Mouse (Mus musculus): ENCODE data around the gene Gm12185. TPM values are rescaled to one million over a fixed set of nuclear protein-coding genes. Genes with fewer than 3 reads are reported as not detected.
"Not testable (repeated sequence)": the region's sequence is repeated elsewhere in the genome, so short reads cannot be mapped to it uniquely, and the experiment has no call there.

Gene Gm12185
- total RNA-seq, 2 experiments from 2014 or later: not detected

DNA sequence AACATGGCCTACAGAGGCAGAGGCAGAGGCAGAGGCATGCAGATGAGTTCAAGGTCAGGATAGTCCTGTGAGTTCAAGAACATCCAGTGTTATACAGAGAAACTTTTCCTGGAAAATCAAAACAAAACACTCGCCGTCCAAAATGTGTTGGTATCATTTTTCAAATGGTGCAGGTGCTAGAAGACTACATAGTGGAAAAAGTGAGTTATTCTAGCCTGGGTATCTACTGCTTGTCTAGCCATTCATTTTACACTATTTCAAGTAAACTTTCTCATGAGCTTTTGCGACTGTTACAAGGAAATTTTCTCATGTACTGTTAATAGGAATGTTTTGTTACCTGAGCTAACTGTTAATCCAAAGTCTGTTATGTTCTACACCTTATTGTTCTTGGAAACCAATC, 73.6 kb downstream of the Gm12185 start:
- no peak for DNase-seq (ENCODE audit: low spot score in 2 of 2)

DNA sequence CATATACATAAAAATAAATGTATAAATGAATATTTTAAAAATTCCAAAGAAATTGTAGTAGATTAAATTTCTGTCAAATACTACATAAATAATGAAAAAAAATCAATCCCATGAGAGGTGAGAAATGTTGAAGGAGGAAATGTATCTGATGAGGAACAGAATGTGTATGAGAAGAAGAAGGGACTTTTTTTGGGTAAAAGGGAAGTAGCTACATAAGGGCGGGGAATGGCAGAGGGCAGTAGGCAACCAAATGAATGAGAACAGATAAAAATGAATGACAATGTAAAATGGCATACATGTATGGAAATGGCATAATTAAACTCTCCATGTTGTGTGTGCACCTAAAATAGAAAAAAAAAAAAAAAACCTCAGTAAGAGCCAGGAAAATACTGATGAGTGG, 78.4 kb downstream of the Gm12185 start:
- DNase-seq (ENCODE audit: low spot score in 2 of 2): no peak

DNA sequence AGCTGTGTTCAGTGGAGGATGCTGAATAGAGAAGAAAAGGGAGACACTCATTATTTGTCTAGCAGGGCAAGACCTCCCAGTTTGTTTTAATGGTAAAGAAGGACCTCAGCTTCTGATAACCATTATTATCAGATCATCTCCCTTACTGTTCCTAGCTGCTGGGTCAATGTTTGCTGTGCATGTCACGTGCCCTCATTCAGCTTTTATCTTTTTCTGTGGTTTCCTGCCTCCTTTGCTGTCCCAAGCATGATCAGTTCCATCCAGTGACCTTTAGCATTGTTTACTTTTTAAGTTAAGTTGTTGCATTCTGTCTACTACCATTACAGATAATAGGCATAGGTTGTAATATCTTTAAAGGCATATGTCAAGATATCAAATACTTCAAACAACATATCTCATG, 83.6 kb downstream of the Gm12185 start:
- DNase-seq (ENCODE audit: low spot score in 2 of 2): no peak

DNA sequence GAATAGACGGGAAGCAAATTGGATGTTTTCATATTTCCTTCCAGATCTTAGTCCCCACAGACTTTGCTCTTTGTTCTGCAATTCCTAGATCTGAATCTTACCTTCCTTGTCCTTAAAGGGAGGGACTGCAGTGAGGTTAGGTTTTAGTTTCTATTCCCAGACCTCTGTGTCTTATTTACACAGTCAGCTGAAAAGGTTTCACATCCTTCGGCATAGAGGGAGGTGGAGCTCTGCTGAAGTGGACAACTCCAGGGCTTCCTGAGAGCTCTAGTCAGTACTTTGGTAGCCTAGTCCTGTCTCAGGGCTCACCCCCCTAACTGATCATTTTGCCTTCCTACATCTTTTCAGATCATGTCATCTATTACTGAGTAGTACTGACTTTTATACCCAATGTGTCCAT, 90.0 kb downstream of the Gm12185 start, which contains the start of gene Gm5431:
TSS of gene Gm5431 (minus strand) at position 194 of the 400 bp plus-strand sequence.
- DNase-seq (ENCODE audit: low spot score in 2 of 2): no peak

DNA sequence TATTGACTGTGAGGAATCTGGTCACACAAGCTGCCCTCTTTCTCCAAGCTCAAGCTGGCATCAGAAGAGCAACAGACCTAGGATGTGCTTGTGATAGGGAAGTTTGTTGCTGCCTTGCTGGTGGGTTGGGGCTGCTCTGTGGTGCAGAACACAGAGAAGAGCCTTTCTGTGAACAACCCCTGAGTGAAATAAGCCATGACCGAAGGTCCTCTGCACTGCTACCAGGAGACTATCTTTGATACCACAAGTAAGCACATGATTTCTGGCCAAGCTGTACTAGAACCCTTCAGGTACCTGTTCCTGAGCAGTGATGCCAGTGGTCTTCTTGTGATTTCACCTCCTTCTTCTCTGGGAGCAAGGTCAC, 90.5 kb downstream of the Gm12185 start:
- not testable (repeated sequence) for DNase-seq (ENCODE audit: low spot score in 2 of 2)

DNA sequence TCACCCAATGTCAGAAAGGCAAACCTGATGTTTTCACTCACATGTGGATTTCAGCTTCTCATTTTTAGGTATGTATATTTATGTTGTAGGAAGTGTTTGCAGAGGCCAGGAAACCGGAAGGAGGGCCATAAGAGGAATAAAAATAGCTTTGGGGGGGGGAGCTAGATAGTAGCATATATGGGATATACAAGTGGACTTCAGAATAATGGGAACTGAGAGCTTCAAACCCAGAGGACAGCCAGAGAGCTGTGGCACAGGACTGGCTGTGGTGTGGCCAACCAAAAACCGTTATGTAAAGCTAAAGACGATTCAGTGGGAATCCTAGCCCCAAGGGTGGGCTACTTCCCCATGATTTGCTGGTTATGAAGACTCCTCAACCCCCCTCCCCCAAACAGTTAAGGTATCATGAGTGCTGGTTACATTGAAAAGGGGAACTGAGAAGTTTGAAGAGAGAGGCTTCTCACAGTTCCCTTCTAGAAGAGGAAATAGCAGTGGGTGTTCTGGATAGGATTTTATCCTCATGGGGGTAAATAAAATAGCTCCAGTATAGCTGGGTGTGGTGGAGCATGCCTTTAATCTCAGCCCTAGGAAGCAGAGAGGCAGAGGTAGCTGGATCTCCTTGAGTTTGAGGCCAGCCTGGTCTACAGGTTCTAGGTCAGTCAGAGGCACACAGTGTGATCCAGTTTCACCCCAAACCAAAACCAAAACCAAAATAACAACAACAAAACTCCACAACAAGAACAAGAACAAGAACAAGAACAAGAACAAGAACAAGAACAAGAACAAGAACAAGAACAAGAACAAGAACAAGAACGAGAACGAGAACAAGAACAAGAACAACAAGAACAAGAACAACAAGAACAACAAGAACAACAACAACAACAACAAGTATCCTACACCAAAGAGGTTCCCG, 91.1 kb downstream of the Gm12185 start:
- DNase-seq (ENCODE audit: low spot score in 2 of 2): not testable (repeated sequence)

DNA sequence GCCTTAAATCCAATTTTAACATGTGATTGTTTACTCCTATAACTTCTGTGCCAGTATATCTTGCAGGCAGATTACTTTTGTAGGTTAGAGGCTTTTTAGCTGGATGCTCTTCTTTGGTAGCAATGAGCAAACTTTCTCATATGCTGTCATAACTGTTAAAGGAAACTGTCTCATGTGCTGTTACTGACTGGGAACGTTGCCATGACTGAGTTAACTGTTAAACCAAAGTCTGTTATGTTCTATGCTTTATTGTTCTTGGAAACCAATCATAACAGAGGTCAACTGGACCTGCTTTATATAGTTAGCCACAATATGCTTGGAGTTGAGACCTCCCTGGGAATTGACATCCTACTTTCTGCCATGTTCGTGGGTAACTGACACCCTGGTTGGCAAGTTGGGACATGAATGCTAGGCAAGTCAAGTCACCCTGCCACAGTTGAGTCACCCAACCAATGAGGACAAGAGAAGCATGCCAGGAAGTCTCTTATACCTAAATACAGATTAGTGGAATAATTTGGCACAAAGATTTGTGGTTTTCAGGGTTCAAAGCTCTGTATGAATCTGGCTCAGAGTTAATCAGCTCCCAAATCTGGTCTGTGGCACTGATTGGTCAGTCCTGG, 93.1 kb downstream of the Gm12185 start:
- no peak for DNase-seq (ENCODE audit: low spot score in 2 of 2)

DNA sequence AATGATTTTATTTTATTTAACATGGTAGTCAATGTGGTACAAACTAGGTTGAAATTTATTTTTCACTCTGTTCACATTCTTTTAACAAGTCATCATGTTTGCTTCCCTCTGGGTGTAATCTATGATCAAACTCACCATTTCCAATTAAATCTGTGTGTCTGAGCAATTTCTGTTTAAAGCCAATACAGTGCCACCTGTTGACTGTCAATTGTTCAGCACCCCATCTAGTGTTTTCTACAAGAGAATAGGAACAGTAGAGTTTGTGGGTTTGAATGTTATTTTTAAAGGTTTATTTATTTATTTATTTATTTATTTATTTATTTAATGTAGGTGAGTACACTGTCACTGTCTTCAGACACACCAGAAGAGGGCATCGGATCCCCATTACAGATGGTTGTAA, 115.3 kb downstream of the Gm12185 start:
- no peak for DNase-seq (ENCODE audit: low spot score in 2 of 2)

DNA sequence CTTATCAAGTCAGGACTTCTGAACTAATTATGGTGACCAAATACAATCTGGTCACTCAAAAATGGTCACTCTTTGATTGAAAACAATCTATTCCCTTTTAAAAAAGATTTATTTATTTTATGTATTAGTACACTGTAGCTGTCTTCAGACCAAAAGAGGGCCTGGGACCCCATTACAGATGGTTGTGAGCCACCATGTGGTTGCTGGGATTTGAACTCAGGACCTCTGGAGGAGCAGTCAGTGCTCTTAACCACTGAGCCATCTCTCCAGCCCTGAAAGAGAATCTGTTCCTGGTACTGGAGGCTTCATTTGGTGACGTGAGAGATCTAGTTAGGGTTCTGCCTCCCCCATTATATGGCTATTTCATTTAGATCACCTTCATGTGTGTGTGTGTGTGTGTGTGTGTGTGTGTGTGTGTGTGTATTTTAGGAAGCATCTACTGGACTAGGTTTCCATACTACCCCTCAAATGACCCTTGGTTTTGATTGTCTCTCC, 116.6 kb downstream of the Gm12185 start:
- not testable (repeated sequence) for DNase-seq (ENCODE audit: low spot score in 2 of 2)

DNA sequence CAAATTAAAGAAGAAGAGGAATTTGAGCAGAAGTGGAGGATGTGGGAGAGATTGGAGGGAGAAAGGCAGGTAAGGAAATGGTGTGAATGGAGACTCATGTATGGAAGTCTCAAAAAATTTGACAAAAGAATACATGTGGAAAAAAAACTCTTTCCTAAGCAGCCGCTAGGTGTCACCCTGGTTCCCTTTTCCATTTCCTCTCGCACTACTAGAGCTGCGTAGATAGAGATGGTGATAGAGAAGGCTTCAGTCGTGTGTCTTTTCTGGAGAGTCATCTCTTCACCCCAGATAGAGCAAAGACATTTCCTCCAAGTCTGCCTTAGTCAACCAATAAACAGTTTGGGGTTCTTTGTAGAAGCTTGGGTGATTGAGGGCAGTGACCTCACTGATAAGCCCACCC, 117.6 kb downstream of the Gm12185 start:
- DNase-seq (ENCODE audit: low spot score in 2 of 2): peak; percentile 71 to 72

DNA sequence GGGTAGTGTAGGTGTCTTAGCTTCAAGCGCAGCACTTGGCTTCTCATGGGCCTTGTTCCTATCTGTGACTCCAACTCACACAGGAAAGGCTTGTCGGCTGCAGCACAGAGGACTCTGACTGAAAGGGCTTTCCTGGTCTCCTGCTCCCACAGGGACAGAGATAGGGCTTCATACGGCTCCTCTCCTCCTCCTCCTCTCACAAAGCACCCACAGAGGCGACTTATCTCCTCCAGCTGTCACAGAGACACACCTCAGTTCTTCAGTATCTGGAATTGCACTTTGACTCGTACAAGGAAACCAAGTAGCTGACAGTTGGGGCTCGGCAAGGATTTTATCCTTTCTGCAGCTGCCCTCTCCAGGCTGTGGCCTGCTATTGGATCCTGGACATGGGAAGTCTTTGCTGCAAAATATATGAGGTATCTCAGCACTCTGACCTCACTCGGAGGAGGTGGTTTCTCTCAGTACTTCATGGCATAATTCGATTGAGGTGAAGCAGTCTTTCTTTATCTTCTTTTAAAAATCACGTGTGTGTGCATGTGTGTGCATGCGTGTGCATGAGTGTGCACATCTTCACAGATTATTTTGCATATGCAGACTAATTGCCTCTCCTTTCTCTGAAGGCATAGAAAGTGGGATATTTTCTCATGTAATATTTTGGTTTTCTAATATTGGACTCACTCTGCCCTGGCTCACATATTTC, 118.3 kb downstream of the Gm12185 start:
- DNase-seq (ENCODE audit: low spot score in 2 of 2): no peak

DNA sequence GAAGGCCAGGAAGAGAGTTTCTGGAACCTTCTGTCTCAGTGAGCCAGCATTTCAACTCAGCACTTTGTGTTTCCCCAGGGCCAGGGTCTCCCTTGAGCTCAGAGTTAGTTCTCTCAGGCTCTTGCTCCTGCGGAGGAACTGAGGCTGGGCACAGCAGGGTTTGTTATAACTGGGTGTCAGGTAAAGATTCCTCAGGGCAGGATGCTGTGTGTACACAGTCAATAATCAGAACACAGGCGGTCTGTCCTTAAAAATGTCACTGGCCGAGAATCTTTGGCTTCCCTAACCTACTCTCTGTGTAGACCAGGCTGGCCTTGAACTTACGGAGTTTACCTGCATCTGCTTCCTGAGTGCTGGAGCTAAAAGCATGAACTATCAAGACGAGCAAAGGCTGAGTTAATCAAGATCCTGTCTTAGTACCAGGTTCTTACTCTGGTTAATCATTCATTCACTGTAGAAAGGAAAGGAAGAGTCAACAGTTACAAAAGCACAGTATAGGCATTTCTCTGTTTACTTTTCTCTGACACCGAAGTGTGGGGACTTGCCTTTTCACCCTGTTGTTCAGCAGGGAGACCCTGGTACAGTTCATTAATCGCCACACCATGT, 119.2 kb downstream of the Gm12185 start:
- DNase-seq (ENCODE audit: low spot score in 2 of 2): peak in 1 of 2 experiments; percentile 14

DNA sequence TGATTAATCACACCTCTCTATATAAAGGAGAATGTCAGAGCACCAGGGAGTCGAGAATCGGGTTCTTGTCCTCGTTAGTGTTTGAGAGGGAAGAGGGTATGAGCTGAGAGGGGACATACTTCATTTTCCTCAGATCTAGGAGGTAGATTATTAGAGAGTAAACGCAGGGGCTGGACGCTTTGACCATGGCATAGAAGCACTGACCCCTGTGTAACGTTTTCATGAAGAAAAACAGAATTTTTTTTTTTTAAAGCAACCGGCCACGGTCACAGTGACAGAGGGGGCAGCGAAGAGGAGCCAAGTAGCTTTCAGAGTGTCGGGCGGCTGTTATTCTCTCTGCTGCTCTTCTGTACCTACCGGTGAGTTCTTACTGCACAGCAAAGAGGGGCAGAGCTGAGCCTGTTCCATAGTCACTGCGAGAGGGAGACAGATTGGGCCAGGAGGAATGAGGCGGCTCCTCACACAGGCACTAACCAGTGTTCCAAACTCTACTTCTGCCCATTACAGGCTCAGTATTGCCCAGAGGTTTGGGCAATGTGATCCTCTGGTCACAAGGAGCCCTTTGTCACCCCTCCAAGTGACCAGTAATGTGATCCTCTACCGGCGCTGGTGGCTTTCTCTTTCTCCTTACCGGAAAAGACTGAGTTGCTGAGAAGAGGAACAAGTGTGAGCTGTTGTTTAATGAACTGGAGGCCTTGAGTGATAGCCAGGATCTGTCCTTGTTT, 120.0 kb downstream of the Gm12185 start:
- DNase-seq (ENCODE audit: low spot score in 2 of 2): peak; percentile 29 to 31

DNA sequence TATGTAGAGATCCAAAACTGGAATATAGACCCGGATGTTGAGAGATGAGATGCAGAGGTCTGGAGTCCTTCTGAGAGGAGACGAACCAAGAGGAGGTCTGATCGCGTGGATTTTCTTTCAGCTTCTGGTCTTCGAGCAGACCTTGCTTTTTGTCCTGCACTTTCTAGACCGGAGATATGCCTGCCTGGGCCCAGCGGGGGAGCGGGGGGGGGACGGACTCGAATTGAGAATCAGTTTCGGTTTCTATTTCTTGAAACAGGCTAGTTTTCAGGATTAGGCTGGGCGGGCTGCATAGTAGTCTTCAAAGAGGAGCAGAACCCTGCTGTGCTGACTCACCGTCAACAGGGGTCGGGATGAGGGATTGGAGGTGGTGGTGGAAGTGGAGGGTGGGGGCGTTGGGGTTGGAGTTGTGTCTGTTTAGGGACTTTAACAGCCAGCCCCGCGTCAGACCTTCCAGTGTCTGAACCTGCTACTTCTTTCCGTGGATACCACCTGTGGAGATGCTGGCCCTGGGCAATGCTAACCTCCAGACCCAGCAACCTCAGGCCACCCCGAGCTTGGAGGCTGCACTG, 120.7 kb downstream of the Gm12185 start, which contains the start of gene Irgm1:
TSS of gene Irgm1 (minus strand) at position 483 of the 572 bp plus-strand sequence.
- DNase-seq (ENCODE audit: low spot score in 2 of 2): peak; percentile 44 to 51

DNA sequence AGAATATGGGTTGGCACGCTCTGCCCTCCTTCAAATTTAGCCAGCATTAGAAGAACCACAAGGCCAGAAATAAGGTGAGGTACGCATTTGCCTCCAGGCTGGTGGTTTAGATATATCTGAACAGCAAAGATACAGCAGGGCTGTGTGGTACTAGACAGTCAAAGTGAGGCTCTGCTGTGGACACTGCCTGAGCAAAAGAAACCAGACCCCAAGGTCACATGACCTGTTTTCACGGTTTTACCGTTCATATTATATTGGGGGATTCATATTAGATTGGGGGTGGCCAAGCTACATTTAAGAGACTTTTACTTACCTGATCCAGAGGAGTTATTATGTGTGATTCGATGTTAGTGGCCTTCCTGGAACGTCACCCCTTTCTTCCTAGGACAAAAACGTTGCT, 121.2 kb downstream of the Gm12185 start:
- no peak for DNase-seq (ENCODE audit: low spot score in 2 of 2)

DNA sequence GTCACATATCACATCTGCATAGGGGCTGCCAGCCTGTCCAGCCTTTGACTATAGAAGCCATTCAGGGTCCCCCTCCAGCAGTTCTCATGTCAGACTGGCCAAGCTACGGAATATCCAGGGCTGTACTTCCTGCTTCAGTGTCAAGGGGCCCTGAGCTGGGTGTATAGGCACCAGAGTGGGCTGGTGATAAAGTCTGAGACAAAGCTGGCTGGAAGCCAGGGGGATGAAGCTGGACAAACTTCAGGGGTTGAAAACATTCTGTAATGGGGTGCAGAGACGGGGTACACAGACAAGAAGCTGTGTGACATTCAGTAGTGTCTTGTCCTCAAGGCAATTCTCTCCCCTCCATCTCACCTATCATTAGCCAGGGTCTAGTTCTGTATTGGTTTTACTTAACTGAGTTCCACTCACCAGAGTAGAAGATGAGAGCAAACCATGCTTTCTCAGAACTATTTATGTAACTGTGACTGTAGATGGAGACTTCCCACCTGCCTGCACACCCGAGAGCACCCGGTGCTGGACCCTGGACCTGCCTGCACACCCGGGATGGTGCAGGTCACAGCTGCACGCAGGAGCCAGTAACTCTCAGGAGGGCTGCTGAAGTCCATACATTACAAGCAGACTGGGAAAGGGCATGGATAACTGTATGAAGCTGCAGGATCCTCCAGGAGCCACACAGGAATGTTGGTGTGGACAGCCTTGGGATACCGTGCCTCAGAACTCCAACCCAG, 122.5 kb downstream of the Gm12185 start:
- peak in 1 of 2 experiments; percentile 13 for DNase-seq (ENCODE audit: low spot score in 2 of 2)

DNA sequence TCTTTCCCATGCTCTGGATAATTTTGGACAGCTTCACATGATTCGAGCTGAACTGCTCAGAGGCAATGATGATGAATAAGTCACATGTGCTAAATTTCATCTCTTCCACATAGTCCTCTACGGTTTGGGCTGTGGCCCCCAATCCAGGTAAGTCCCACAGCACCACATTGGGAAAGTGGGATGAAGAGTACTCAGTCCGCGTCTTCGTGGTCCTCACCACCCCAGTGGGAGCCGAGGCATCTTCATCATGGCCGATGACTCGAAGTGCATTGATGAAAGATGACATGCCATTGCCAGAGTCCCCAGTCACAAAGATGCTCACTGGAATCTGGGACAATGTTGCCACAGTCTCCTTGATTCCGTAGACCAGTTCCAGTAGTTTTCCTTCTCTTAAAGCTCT, 125.5 kb downstream of the Gm12185 start:
- no peak for DNase-seq (ENCODE audit: low spot score in 2 of 2)

DNA sequence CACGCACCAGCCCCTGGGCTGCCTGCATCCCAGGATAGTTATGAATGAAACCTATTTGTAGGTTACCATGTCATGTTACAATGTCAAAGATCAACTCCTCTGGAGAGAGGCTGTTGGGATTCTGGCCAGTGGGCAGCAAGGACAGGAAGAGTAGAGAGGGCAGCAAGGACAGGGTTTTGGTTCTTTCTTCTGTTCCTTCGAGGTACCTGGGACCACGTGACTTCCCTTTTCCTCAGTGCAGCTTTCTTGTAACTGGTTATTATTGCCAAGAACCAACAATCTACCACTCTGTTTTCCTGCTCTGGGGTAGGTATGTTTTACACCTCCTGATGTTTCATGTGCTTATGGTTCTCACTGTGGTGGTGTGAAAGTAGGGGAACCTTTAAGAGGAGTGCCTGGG, 128.2 kb downstream of the Gm12185 start:
- DNase-seq (ENCODE audit: low spot score in 2 of 2): no peak

DNA sequence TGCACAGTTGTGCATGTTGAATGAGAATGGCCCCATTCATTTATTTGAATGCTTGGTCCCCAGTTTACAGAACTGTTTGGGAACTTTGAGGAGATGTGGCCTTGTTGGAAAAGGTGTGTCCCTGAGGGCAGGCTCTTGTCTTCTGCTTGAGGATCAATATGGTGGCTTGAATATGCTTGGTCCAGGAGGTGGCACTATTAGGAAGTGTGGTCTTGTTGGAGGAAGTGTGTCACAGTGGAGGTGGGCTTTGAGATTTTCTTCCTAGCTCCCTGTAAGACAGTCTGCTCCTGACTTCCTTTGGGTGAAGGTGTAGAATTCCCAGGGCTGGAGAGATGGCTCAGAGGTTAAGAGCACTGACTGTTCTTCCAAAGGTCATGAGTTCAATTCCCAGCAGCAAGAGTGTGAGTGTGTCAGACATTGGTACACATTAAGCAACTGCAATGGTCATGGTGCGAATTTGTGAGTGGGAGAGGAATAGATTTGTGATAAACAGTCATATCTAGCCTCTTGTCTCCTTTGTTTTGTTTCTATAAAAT, 129.2 kb downstream of the Gm12185 start:
- no peak for DNase-seq (ENCODE audit: low spot score in 2 of 2)
